Mouse (Mus musculus): ENCODE results near the gene Nav2.

DNA sequence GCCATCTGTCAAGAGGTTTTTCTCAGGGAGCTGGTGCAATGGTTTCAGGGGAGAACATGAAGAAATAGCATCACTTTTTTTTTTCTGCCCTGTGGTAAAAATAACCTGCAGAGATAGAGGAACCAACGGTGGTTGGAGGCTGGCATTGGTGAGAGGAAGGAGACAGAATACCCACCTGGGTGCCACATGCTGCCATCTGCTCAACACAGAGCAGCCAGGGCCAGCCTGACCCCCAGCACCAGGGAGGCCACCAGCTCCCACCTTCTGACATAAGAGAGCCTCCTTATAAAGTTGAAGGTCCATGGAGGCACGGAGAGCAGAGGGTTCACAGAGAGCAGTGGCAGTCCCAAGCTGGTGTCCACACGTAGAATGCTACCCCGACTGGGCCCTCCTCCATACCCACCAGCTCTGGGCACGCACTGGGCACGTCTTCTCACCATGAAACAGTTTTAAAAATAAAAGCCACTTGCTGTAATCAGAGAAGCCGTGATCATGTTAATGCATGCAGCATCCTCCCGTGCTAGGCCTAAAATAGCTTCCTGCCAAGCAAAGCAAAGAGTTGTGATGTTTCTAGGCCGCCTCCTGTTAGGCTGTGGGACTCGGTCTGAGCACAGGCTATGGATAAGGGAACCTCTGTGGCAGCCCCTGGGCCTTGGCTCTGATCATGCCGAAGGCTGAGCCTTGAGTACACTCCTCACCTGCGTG lies 359.3 kb downstream of the Nav2 start:
- no peak for TF ChIP-seq CTCF (IDR thresholded peaks at IDR 0.05; ENCODE audit: borderline replicate concordance, control insufficient read depth, extremely low read depth, insufficient read depth, low read length, poor library complexity)
- no peak for TF ChIP-seq POLR2A (IDR thresholded peaks at IDR 0.05; ENCODE audit: control insufficient read depth, extremely low read depth, insufficient read depth, low read length, poor library complexity)
